Mouse (Mus musculus) R1 (cell line): Measurements from ENCODE around the gene Frmd4a.

Experiments used
- DNase-seq: peaks from one replicate; pipeline ENCODE4 v3.0.0-alpha.2; 2018; ENCODE audit warnings: low read depth, low spot score

Gene Frmd4a

DNA sequence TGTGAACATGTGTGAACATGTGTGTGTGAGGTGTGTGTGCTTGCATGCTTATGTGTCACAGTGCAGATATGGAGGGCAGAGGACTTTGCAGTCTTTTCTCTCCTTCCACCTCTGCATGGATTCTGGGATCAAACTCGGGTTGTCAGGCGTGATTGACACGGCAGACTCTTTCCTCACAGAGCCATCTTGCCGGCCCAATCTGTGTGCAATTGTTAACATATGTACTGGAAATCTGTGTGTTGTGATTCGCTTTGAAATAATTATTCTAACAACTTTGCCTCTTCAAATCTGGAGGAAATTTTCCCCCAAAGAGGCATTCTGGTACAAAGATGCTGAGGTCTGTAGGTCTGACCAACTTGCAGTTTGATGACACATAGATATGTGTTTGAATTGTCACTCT lies 468.7 kb downstream of the Frmd4a start:
- DNase-seq = no peak

DNA sequence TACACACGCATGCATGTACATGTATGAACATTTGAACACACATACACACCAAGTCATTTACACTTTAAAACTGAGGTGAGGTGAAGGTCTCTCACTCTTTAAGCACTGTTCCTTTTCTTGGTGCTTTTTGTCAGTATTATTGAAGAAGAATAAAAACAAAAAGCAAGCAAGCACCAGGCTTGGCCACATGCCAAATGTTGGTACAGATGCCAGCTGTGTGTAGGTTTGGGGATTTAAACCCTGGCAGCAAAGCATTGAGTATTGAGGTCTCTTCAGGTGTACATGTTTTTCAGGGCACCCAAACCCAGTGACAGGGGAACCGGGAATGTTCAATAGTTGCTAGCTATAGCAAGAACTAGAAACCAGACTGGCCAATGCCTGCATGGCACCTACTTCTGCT lies 469.8 kb downstream of the Frmd4a start:
- no peak for DNase-seq

DNA sequence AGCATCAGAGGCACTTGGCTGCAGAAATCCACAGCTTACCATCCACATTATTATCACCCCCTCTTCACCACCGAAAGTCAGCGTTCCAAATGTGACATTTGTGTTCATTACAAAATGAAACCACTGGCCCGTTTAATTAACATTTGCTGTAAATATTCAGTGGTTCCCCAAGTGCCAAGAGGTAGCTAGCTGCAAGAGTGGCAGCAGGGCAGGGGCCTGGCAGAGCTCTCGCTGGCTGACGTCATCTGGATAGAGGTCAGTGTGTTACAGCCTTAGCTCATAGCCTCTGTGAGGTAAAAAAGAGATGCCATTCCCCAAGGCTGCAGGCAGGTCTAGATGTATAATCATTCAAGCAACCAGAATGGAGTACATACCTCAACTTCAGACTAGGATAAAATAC lies 473.3 kb downstream of the Frmd4a start:
- DNase-seq = no peak

DNA sequence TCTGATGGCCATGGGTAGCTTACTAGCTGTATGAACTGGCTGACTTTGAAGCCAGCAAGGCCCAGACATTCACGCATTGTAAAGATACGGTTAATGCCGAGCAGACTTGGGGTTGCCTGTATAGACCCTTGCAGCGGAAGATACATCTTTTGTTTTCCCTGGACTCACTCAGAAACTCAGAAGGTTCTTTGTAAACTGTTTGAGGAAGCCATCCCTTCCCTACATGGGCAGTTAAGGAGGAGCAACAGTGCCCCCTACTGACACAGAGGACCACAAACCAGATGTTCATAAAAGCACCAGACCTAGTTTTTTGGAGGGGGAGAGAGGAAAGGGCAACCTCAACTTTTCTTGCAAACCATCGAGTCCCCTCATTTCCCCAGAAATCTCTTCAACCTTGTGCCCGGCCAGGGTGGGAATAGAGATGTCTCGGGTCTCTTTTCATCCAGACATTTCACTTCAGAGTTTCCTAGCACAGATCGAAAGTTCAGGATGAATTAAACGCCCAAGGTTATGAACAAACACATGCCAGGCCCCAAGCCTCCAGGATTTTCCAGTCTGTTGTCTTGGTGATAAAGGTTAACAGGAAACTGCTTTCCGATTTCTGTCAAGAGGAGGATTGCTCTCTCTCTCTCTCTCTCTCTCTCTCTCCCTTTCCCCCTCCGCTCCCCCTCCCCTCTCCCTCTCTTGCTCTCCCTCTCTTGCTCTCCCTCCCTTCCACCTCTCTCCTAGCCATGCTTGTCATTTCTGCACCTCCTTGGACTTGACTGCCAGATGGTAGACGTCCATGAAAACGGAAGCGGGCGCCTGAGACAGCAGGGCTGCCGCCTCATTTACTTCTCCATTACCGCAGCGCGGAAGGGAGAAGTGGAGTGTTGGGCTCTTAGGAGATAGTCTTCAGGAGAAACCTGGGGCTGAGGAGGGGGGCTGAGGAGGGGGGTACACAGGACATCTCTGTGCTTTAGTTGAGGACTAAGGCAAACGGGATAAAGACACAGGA lies 475.3 kb downstream of the Frmd4a start:
- peak; percentile 75 for DNase-seq

DNA sequence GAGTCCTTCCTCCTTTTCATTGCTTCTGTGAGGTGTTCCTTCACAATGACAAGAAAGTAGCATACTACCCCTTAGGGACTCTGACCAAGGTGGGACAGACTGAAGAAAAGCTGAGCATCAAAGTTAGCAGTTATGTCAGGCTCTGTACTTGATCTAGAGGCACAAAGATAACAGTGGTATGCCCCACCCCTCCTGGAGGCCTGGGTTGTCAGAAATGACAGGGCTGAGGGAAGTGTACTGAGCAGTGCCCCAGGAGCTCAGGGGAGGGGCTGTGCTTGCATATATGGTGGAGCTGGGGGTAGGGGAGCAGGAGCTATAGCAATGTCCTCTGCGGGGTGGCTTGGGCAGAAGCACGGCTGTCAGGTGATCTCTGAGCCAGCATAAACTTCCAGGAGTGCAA lies 477.0 kb downstream of the Frmd4a start:
- DNase-seq = no peak

DNA sequence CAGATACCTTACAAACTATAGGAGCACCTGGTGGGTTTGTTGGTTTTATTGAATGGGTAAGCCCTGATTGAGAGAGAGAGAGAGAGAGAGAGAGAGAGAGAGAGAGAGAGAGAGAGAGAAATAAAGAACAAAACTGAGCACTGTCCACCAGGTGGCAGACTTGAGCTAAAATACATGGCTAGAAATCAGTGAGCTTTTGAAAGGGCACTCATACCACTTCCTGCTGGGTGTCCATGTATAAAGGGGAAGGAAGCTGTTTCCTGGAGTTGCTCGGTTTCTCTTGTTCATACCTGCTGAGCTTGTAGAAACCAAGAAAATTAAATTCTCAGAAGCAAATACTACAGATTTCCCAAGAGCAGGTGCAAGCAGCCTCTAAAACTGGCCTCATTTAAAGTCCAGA lies 481.7 kb downstream of the Frmd4a start:
- peak; percentile 75 for DNase-seq

DNA sequence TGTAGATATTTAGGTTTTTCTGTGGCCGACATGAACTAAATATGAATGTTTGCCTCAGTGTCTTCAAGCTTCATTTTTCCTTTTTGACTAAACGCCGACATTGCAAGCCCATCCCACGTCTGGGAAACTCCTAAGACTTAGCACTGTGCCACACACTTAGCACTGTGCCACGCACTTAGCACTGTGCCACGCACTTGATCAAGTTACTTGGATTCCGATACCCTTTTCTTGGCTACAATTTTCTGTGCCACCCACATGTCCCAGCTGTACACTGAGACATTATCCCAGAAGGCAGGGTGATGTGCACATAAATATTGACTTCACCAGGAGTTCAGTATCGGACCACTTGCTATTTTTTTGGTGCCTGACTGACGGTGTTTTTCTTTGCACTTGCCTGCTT lies 482.4 kb downstream of the Frmd4a start:
- DNase-seq = no peak

DNA sequence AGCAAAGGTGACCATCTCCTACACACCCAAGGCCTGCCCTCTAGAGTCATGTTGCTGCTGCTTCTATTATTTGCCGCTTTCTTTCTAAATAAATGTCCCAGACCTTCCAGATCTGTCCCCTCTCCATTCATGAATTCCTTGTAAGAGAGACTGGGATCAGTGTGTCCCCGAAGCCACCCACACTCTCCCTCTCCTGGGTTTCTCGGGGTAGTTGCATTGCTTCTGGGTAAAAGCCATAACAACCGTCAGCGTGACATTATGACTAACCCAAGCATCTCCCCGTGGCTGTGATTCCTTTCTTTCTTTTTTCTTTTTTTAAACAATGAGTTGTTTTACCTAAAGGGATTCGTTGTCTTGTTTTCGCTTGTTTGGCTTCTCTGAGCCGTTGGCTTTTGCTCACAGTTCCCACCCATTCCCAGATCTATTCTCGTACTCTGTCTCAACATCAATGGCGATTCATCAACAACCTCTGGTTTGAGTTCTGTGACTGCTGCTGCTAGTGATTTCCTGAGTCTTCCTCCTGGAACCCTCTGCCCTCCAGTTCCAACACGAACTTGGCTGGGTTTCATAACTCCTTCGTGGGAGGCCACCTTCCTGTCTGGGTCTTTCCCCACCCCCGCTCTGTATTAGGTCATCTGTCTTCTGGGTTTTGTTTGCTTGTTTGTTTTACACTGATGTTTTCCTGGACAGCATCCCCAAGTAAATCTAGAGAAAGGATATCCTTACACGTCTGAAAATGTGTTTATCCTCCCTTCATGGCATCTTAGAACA lies 483.9 kb downstream of the Frmd4a start:
- no peak for DNase-seq

DNA sequence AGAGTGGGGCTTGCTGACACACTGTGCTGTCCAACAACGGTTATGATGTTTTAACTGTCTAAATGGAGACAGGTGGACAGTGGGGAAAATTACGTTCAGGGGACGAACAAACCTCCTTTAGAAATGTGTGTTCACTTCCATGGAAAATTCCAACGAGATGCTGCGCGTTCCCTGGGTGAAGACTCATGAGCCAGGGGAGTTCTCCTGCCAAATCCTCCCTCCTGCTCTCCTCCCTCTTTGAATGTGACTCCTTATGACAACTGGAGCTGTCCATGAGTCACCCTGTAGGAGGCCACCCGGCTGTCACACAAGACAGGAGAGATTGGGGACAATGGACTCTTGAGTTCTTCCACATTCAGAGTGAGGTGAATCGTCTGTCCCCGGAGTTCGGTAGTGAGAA lies 486.9 kb downstream of the Frmd4a start:
- DNase-seq = no peak

DNA sequence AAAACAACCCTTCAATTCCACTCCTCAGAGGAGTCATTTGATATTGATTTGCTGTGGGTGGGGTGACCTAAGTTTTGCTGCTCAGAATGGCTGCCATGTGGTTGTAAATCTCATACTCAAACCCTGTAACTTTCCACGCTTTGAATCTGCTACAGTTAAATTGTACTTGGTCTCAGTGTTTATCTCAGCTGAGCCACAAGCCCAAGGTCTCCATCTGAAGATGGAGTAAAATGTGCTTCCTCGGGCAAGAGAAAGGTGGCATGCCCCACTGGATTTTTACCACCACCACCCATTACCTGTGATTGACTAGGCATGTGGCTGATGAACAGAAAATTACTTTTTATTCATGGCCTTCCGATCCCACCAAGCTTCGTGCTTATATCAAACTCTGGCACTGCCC lies 488.2 kb downstream of the Frmd4a start:
- DNase-seq = no peak

DNA sequence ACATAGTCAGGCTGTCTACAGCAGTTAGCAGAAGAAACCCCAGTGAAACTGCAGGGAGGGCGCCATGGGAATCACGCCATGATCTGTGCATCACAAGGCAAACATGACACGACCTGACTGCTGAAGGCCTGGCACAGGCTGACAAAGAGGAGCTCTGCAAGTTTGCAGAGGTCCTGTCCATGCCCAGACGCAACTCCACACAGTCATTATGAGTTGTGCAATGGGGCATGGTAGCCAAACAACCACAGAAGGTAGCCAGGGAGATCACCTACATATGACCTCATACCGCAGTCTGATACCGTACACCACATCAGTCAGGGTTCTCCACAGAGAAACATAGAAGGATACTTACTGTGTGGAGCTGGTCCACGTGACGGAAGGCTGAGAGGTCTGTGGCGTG lies 489.1 kb downstream of the Frmd4a start:
- DNase-seq = no peak

DNA sequence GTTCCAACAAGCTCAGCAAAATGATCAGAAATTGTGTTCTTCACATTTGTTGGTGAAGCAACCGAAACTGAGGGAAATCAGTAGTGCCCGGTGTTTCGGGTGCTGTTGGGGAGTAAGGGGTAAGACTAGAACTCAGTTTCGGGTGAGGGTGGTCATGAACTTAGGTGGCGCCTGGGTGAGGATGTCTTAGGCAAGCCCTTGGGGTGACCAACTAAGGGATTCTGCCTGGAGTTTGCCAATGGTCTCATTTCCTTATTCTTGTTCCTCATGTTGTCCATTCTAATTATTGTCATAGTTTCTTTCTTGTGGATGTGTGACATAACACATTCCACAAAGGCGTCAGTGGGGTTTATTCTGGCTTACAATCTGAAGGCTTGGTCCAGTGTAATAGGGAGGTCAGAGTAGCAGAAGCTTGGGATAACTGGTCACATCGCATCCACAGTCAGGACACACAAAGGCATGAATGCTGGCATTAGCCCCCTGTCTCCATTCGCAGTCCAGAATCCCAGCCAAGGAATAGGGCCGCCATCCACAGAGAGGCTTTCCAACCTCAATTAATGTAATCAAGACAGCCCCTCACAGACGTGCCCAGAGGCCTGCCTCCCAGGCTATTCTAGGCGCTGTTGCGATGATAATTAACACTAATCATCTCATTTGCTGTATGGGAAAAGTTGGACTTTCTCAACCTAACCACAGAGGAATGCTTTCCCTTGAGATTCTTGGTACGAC lies 490.5 kb downstream of the Frmd4a start:
- no peak for DNase-seq

DNA sequence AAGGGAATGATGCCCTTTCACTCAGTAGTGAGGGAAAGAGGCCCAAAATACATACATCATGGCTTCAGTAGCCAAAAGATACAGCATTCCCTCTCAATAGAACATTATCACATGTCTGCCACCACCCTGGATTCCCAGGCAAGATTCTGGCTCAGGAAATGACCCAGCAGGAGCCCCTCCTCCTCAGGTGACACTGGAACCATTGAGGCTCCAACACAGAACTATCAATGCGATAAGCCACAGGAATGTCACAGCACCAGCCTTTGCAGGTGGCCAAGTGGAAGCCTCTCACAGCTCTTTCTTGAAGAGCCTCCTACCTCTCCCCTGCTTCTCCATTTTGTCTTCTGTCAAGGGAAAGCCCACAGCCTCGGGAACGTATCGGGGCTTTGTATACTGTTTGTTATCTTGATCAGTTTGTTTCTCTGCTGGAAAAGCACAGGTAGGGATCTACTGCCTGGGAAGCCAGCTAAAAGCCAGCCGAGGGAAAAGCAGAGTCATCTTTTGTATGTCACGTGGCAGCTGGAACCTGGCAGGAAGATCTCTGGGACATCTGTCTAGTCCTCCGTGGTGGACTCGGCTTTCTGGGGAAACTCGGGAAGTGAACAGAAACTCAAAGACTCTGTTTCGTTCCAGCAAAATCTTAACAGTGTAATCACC lies 491.6 kb downstream of the Frmd4a start:
- DNase-seq = peak; percentile 10

DNA sequence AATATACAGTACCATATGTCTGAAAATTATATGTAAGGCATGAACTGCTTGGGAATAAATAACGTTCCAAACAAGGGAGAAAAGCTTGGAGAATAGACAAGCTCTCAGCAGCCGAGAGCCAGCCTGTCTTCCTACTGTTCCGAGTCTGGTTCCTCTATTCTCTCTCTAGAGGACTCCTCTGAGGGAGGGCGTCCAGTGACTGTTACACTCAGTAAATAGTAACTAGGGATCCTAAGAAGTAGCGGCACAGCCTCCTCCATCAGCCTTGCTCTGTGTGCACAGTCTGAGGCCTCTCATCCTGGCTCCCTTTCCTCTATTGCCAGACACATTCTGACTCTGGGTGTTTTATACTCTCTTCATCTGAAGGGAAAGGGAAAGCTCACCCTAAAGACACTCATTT lies 492.2 kb downstream of the Frmd4a start:
- DNase-seq = no peak

DNA sequence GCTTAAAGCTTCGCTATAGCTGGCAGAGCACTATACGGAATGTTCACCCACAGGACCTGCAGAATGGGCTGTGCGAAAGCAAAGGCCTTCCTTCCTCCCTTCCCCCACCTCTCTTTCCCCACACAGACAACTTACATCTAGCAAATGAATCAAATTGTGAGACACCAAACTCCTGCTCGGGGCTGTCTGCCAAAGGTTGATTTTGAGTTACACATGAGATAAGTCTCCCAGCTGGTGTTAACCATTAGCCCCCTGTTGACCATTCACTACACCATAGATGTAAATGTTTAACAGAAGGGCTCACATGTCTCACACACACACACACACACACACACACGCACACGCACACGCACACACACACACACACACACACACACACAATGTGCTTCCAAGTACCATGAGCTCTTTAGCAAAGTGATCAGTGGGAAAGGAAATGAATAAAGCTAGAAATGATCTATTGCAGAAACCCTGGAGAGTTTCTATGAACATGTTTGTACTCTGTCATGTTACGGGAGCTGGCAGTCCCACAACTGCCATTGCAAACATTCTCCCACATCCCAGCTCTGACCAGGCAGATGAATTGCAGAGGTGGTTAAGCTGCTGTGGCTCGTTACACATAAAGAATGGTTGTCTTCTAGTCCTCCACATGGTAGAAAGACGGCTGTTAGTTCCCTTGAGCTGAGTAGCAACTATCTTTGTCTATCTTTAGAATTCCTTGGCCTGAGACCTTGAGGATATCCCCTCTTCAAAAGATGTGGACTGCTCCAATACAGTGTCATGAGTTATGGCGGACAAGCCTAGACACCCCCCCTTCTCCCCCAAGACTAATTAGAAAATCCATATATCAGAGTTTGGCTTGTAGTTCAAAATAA lies 492.9 kb downstream of the Frmd4a start:
- DNase-seq = no peak

DNA sequence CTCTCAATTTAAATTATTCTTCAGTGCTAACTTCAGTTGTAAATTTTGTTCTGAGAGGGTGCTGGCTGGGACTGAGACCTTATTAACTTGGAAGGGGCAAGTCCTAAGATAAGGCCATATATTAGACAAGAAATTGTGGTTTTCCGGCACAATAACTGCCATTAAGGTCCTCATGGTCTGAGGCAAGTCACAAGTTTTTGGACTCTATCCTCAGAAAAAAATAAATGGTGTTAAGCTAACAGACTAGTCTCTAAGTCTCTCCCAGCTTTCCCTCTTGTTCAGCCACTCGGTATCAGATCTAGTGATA lies 493.5 kb downstream of the Frmd4a start:
- DNase-seq = no peak

DNA sequence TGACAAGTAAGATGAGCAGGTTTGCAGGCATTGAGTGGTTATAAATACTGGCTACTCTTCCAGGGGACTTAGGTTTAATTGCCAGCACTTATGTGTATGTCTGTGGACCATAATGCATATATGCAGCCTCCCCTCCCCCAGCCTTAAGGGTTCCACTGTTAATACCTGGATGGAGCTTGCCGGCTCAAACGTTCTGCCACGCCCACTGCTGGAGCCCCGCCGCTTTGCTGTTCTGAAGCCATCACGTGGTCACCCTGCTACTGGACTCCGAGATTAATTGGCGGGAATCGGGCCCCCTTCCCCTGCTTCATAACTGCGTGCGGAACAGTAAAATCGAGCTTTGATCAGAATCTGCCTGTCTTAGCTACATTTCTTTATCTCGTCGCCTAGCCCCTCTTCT lies 495.1 kb downstream of the Frmd4a start:
- DNase-seq = peak; percentile 33

DNA sequence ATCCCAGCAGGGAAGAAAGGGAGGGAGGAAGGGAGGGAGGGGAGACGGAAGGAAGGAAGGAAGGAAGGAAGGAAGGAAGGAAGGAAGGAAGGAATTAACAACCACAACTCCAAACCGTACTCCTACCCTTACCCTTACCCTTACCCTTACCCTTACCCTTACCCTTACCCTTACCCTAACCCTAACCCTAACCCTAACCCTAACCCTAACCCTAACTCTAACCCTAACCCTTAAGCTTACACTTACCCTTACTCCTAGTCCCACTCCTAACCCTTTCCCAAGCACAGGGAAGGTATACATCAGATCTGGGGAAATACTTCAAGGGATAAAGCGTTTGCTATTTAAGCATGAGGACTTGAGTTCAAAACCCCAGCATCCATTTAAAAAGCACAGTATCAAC lies 498.4 kb downstream of the Frmd4a start:
- no peak for DNase-seq

DNA sequence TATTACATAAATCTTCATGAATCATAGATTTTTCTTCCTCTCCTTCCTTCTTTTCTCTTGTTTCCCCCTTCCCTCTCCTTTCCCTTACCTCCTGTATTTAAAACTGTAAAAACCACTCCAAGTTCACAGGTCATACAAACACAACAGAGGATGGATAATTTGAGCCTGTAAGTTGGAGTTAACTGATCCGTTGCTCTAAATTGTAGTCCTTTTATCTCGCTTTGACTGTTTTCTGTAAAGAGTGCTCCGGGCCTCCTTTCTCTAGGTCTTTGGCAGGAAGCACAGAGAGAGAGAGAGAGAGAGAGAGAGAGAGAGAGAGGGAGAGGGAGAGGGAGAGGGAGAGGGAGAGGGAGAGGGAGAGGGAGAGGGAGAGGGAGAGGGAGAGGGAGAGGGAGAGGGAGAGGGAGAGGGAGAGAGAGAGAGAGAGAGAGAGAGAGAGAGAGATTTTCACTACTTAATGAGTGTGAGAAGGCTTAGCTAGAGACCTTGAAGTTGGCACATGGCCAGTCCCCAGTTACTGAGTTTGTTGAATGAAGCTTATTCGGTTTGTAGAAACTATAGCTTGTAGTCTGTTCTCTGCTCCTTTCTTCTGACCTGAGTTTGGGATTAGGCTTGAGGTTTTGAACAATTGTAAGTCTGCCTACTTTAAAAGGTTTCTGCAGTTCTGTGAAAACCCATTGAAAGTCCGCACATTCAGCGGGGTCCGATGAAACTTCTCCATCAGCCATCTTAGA lies 499.5 kb downstream of the Frmd4a start:
- DNase-seq = no peak

DNA sequence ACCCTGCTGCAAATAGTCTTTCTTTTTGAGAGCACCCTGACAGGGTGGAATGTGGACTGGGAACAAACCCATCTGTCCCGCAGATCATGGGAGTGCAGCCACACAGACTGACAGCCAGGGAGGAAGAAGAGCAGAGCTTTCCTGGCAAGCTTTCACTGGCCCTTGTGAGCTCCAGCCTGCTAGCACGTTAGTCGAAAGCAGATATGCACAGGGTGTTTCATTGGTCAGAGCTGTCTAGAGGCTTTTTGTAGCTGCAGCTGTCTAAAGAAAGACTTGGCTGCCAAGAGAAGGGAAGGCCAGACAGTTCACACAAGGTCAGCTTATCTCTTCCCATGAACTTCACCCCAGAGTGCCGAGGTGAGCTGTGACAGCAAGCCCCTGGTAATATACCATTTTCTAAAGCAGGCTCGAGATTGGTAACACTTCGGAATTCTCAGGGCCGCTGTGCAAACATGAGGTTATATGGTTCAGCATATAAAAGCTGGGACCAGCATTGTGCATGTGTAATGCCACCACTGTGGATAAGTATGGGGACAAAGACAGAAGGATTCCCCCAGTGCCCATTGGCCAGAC lies 500.1 kb downstream of the Frmd4a start:
- no peak for DNase-seq
